Mouse (Mus musculus) olfactory bulb, adult 2 months (tissue): ENCODE results near the gene Casc4. TPM values are rescaled to one million over a fixed set of nuclear protein-coding genes. Genes with fewer than 3 reads are reported as not detected.
A peak's percentile ranks its signal among the peaks of the same experiment; 100 is the strongest.

ENCODE experiments used
- H3K27ac ChIP-seq: fragments of 200-500 bp; 2 replicates; pipeline ENCODE4 v1.5.1; 2012; ENCODE audit warnings: low read depth, low read length; ENCODE audit not compliant: insufficient read depth
- H3K4me1 ChIP-seq: fragments of 200-500 bp; 2 replicates; pipeline ENCODE4 v1.6.1; 2012; ENCODE audit warnings: low read length; ENCODE audit not compliant: control insufficient read depth, insufficient read depth
- H3K4me3 ChIP-seq: fragments of 200-500 bp; 2 replicates; pipeline ENCODE4 v1.5.1; 2012; ENCODE audit warnings: mild to moderate bottlenecking, low read depth, low read length, moderate library complexity; ENCODE audit not compliant: insufficient read depth
- CTCF ChIP-seq: fragments of 200-500 bp; IDR thresholded peaks from 2 replicates; pipeline ENCODE4 v1.5.1; 2012; ENCODE audit warnings: low read depth, mild to moderate bottlenecking, low read length, moderate library complexity; ENCODE audit not compliant: insufficient read depth
- POLR2A ChIP-seq: fragments of 200-500 bp; IDR thresholded peaks from 2 replicates; pipeline ENCODE4 v1.6.1; 2012; ENCODE audit warnings: mild to moderate bottlenecking, low read depth, low read length, moderate library complexity; ENCODE audit not compliant: insufficient read depth
- WGBS: fragments of 180-500 bp; shearing (Covaris S2); methylation state at CpG from one replicate; pipeline ENCODE4 v1.1.7; 2018; 5-methylcytosine and 5-hydroxymethylcytosine counted together
- polyA plus RNA-seq: library from polyadenylated mRNA; stranded (reverse); fragments of >200 nt; gene quantifications from 2 replicates; pipeline ENCODE4 v1.2.4, GENCODE M21; 2012; ENCODE audit warnings: low replicate concordance; ENCODE audit not compliant: missing spikeins, insufficient read depth, insufficient read length

Gene Casc4
- polyA plus RNA-seq, 1 experiment: not detected

- TF ChIP-seq CTCF: no peak
- no peak for TF ChIP-seq POLR2A
- Histone ChIP-seq H3K27ac (no peak overlapping the region), H3K4me1 (no peaks in the 10 kb centered on the region), H3K4me3 (no peak overlapping the region)
- WGBS: 82% methylated on average over 2 of the region's 2 CpGs
Measured at GRCm38 (mm10) chr2:121852045-121852444, 14.7 kb upstream of the Casc4 start.

- 91% methylated on average over 3 of the region's 3 CpGs for WGBS
- TF ChIP-seq CTCF: no peak
- no peak for TF ChIP-seq POLR2A
- H3K4me1 ChIP-seq: no peaks in the 10 kb centered on the region
- H3K4me3 ChIP-seq: no peak overlapping the region
- H3K27ac ChIP-seq: no peak overlapping the region
Measured at GRCm38 (mm10) chr2:121853974-121854373, 12.8 kb upstream of the Casc4 start.

- 14% methylated on average over 5 of the region's 5 CpGs for WGBS
- TF ChIP-seq POLR2A: no peak
- TF ChIP-seq CTCF: no peak
- no peaks in the 10 kb centered on the region for H3K4me1 ChIP-seq
- H3K4me3 ChIP-seq: no peak overlapping the region
- no peak overlapping the region for H3K27ac ChIP-seq
Measured at GRCm38 (mm10) chr2:121859380-121859980, 7.3 kb upstream of the Casc4 start.

GRCm38 (mm10) chr2:121866071-121866601 is 634 bp upstream of the Casc4 start:
- peak overlapping the region; percentile 83 for H3K27ac ChIP-seq
- TF ChIP-seq CTCF: no peak
- no peak for TF ChIP-seq POLR2A
- H3K4me1 ChIP-seq: peaks cover 2% of the 10 kb centered on the region; the same call in 1 of the 2 replicates
- under 1% methylated on average over 18 of the region's 18 CpGs for WGBS
- peak overlapping the region; percentile 98 for H3K4me3 ChIP-seq

GRCm38 (mm10) chr2:121867051-121867928 is 520 bp downstream of the Casc4 start:
- WGBS: 1% methylated on average over 60 of the region's 63 CpGs
- TF ChIP-seq CTCF (0 out of 2 replicates have a peak, but pooled peaks have one; percentile 14), POLR2A (no peak)
- peak overlapping the region; percentile 40; the same call in 1 of the 2 replicates for H3K27ac ChIP-seq
- H3K4me3 ChIP-seq: peak overlapping the region; percentile 98
- peaks cover 2% of the 10 kb centered on the region; the same call in 1 of the 2 replicates for H3K4me1 ChIP-seq

- no peak for TF ChIP-seq CTCF
- no peak for TF ChIP-seq POLR2A
- no peak overlapping the region for H3K4me3 ChIP-seq
- H3K27ac ChIP-seq: no peak overlapping the region
- 90% methylated on average over 1 of the region's 1 CpGs for WGBS
- H3K4me1 ChIP-seq: no peaks in the 10 kb centered on the region
Measured at GRCm38 (mm10) chr2:121879506-121879905, 12.7 kb downstream of the Casc4 start.

- 69% methylated on average over 1 of the region's 1 CpGs for WGBS
- no peaks in the 10 kb centered on the region for H3K4me1 ChIP-seq
- no peak overlapping the region for H3K27ac ChIP-seq
- TF ChIP-seq POLR2A (no peak), CTCF (no peak)
- H3K4me3 ChIP-seq: no peak overlapping the region
Measured at GRCm38 (mm10) chr2:121885509-121886106, 18.8 kb downstream of the Casc4 start.

- Histone ChIP-seq H3K4me1 (no peaks in the 10 kb centered on the region), H3K27ac (no peak overlapping the region), H3K4me3 (no peak overlapping the region)
- 98% methylated on average over 1 of the region's 1 CpGs for WGBS
- TF ChIP-seq POLR2A: no peak
- TF ChIP-seq CTCF: no peak
Measured at GRCm38 (mm10) chr2:121886406-121886805, 19.6 kb downstream of the Casc4 start.
